16 mouse cellular contexts compared by ENCODE assay signal in the genomic region with DNA sequence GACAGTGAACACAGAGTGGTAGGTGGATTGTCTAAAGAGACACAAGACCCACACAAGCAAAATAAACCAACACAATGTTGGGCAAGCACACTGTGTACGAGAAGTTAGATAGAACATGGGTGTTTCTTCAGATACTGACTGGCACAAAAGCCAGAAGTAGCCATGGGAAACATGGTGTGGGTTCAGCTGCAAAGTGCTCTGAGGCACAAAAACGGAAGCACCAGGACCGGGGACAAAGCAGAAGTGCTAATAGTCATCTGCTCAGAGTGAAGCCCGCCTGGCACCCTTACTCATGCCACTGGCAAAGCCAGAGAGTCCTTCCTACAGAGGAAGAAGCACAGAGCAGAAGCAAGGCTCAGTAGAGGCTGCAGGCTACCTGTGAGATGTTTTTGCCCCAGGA.
DNase-seq lines count a peak whose midpoint lies in the region; ATAC-seq and TF ChIP-seq lines count a peak whose summit lies in the region.
"Had no signal": no experiment of that assay in that cellular context is flagged by ENCODE, and none has a peak within 500 bp of the region (broad histone marks: within the 10 kb centered on the region; RNA-seq: fewer than 3 reads in every experiment).

No protein-coding gene starts in this region.

- no peaks in the 10 kb centered on the region for H3K27me3 ChIP-seq in lung, embryonic 16.5 days (ENCODE audit: control insufficient read depth, insufficient read depth, low read depth, low read length)
- no peaks in the 10 kb centered on the region for H3K27me3 ChIP-seq in stomach, postnatal 0 days (ENCODE audit: control insufficient read depth, insufficient read depth, low read length)
- H3K27me3 ChIP-seq in hindbrain, embryonic 11.5 days (ENCODE audit: control insufficient read depth, insufficient read depth, low read length): no peaks in the 10 kb centered on the region
- H3K27me3 ChIP-seq: midbrain, embryonic 15.5 days; neural tube, embryonic 12.5 days had no signal

- H3K9me3 ChIP-seq in lung, embryonic 16.5 days (ENCODE audit: control insufficient read depth, low read length): no peaks in the 10 kb centered on the region
- H3K9me3 ChIP-seq in stomach, postnatal 0 days (ENCODE audit: control insufficient read depth, low read length): no peaks in the 10 kb centered on the region
- no peaks in the 10 kb centered on the region for H3K9me3 ChIP-seq in hindbrain, embryonic 11.5 days (ENCODE audit: control insufficient read depth, low read length)
- H3K9me3 ChIP-seq: heart, embryonic 10.5 days; midbrain, embryonic 15.5 days; neural tube, embryonic 12.5 days had no signal

- no peak overlapping the region for H3K4me3 ChIP-seq in gastrocnemius, adult 2 months
- no peak overlapping the region for H3K4me3 ChIP-seq in lung, embryonic 16.5 days (ENCODE audit: low read length)
- H3K4me3 ChIP-seq in stomach, postnatal 0 days (ENCODE audit: low read depth, low read length): no peak overlapping the region
- no peak overlapping the region for H3K4me3 ChIP-seq in hindbrain, embryonic 11.5 days (ENCODE audit: low read depth, low read length)
- H3K4me3 ChIP-seq: heart, embryonic 10.5 days; midbrain, embryonic 15.5 days; neural tube, embryonic 12.5 days had no signal

- TF ChIP-seq CTCF in gastrocnemius, adult 2 months (IDR thresholded peaks at IDR 0.05): no peak
- TF ChIP-seq CTCF in stomach, postnatal 0 days (IDR thresholded peaks at IDR 0.05; ENCODE audit: low read depth): no peak

- peaks cover 21% of the 10 kb centered on the region for H3K4me1 ChIP-seq in lung, embryonic 16.5 days (replicated peaks; ENCODE audit: control insufficient read depth, insufficient read depth, low read length)
- peaks cover 3% of the 10 kb centered on the region for H3K4me1 ChIP-seq in stomach, postnatal 0 days (replicated peaks; ENCODE audit: control insufficient read depth, insufficient read depth)
- H3K4me1 ChIP-seq in hindbrain, embryonic 11.5 days (replicated peaks; ENCODE audit: control insufficient read depth, insufficient read depth, low read length): no peaks in the 10 kb centered on the region

- H3K27ac ChIP-seq in gastrocnemius, adult 2 months: peak overlapping the region; percentile 59
- H3K27ac ChIP-seq in lung, embryonic 16.5 days (ENCODE audit: low read length): no peak overlapping the region
- H3K27ac ChIP-seq in stomach, postnatal 0 days (replicated peaks): 0 out of 2 replicates have a peak overlapping the region, but pooled peaks have one; percentile 8
- no peak overlapping the region for H3K27ac ChIP-seq in hindbrain, embryonic 11.5 days (ENCODE audit: low read depth, low read length)
- H3K27ac ChIP-seq: heart, embryonic 10.5 days; kidney, postnatal 0 days; midbrain, embryonic 15.5 days; neural tube, embryonic 12.5 days had no signal

- H3K36me3 ChIP-seq in lung, embryonic 16.5 days (ENCODE audit: control insufficient read depth, insufficient read depth, low read length): no peaks in the 10 kb centered on the region
- no peaks in the 10 kb centered on the region for H3K36me3 ChIP-seq in stomach, postnatal 0 days (ENCODE audit: control insufficient read depth, insufficient read depth, low read length)
- H3K36me3 ChIP-seq in hindbrain, embryonic 11.5 days (ENCODE audit: control insufficient read depth, insufficient read depth, low read length): no peaks in the 10 kb centered on the region
- H3K36me3 ChIP-seq: heart, embryonic 10.5 days; midbrain, embryonic 15.5 days; neural tube, embryonic 12.5 days had no signal

- intact Hi-C loops in gastrocnemius, adult 2 months (cut with DNase I): loop anchor here (5.0 kb wide), 1 partner anchor 35 kb away; no protein-coding TSS in a partner anchor
- intact Hi-C loops in gastrocnemius, postnatal 36 days (cut with DNase I): no loop called here

- DNase-seq in gastrocnemius, adult 2 months: peak; percentile 51
- DNase-seq in gastrocnemius, postnatal 36 days: no peak
- DNase-seq in lung, postnatal 10 days: no peak
- no peak for DNase-seq in stomach, postnatal 0 days (ENCODE audit: low spot score)
- DNase-seq in retina, embryonic 14.5 days (ENCODE audit: low spot score): no peak
- no peak for DNase-seq in hindbrain, embryonic 11.5 days (ENCODE audit: low spot score)
- DNase-seq: cerebellum, adult 9-10 months; heart, postnatal 36 days; left cerebral cortex, postnatal 4 days; right cerebral cortex, adult 18-20 months had no signal

- no peak overlapping the region for H3K4me2 ChIP-seq in lung, embryonic 16.5 days (ENCODE audit: low read depth, low read length)
- no peak overlapping the region for H3K4me2 ChIP-seq in stomach, postnatal 0 days (replicated peaks; ENCODE audit: low read depth)
- H3K4me2 ChIP-seq in hindbrain, embryonic 11.5 days (replicated peaks; ENCODE audit: low read depth, low read length): no peak overlapping the region
- H3K4me2 ChIP-seq: midbrain, embryonic 15.5 days; neural tube, embryonic 12.5 days had no signal

- H3K9ac ChIP-seq in lung, embryonic 16.5 days (ENCODE audit: low read length): no peak overlapping the region
- H3K9ac ChIP-seq in stomach, postnatal 0 days (ENCODE audit: low read length): no peak overlapping the region
- H3K9ac ChIP-seq in hindbrain, embryonic 11.5 days (ENCODE audit: low read depth, low read length): no peak overlapping the region
- H3K9ac ChIP-seq: midbrain, embryonic 15.5 days; neural tube, embryonic 12.5 days had no signal

- 47% methylated on average over 4 of the region's 4 CpGs for WGBS in lung, embryonic 16.5 days
- WGBS in stomach, postnatal 0 days: 70% methylated on average over 4 of the region's 4 CpGs
- WGBS in hindbrain, embryonic 11.5 days: 88% methylated on average over 4 of the region's 4 CpGs

- TF ChIP-seq EP300 in stomach, postnatal 0 days (optimal IDR thresholded peaks at IDR 0.05): no peak

- ATAC-seq in lung, embryonic 16.5 days (ENCODE audit: low read depth): peak; percentile 12; the same call in 1 of the 2 replicates
- ATAC-seq in megakaryocyte, adult 5-6 weeks (ENCODE audit: poor library complexity, severe bottlenecking): peak; percentile 66
- no peak for ATAC-seq in stomach, postnatal 0 days (ENCODE audit: low FRiP score, low TSS enrichment)
- no peak for ATAC-seq in hindbrain, embryonic 11.5 days (ENCODE audit: low FRiP score)

Comparison
In these comparisons a context has a peak if more than half of its experiments do, and no peak if none do; other contexts are left out.
1. H3K27ac ChIP-seq: peak in gastrocnemius, adult 2 months (single experiment) and stomach, postnatal 0 days (single experiment); none in lung, embryonic 16.5 days (single experiment) and hindbrain, embryonic 11.5 days (single experiment).
2. ATAC-seq: peak in lung, embryonic 16.5 days (single experiment) and megakaryocyte, adult 5-6 weeks (single experiment); none in stomach, postnatal 0 days (single experiment) and hindbrain, embryonic 11.5 days (single experiment).